Mouse (Mus musculus): ENCODE results near the gene Rab3ip. TPM values are rescaled to one million over a fixed set of nuclear protein-coding genes. Genes with fewer than 3 reads are reported as not detected.

Rab3ip gene
- polyA plus RNA-seq, 1 experiment from 2014 or later, result 42.8 TPM

DNA sequence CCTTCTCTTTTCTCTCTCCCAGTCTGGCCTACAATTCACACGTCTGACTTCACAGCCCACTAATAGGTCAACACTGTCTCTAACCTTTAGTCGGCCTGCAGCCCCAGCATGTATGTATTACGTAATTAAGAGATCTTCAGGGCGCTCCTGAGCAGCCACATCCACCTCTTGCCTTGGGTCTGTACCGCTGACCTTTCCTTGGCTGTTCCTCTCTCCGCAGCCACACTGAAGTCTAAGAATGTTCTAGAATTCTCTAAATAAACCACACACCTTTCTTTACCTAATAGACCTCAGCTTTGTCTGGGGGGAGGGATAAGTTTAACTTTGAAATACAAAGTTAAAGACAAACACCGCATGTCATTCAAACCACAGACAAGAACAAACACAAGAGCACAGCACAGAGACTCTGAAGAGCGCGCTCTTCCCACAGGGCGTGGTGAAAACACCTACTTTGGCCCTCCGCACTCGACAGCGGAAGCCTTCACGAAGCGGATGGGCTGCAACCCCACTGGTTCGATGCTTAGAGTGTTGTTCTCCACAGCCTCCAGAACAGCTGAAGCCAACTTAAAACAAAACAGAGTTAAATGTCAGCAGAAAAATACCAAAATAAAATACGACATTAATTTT, 36.8 kb downstream of the Rab3ip start:
- H3K4me3 ChIP-seq, result no peak overlapping the region
- no peaks in the 10 kb centered on the region for H3K9me3 ChIP-seq
- H3K4me2 ChIP-seq, result no peak overlapping the region
- H3K27ac ChIP-seq, result no peak overlapping the region
- 93% methylated on average over 17 of the region's 17 CpGs for WGBS
- H3K4me1 ChIP-seq, result no peaks in the 10 kb centered on the region
- peaks cover 20% of the 10 kb centered on the region for H3K36me3 ChIP-seq (replicated peaks)
- H3K9ac ChIP-seq, result no peak overlapping the region
- no peaks in the 10 kb centered on the region for H3K27me3 ChIP-seq (replicated peaks)
- ATAC-seq (replicated peaks), result no peak

DNA sequence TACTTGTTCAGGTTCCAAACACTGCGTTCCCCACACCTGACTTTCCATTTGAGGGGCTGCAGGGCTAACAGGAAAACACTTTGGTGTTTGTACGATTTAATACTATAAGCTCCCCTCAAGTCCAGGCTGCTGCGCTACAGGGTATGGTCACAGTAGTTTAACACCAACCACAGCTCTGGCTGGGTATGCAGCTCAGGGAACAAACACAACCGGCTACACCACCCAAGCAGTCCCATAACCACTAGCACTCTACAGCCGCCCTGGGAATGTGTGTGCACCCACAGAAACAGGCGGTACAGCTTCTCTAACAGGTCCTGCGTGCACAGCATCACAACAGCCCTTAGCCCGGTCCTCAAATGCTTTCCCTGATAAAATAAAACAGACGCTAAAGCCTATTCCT, 37.7 kb downstream of the Rab3ip start:
- Histone ChIP-seq H3K4me3 (no peak overlapping the region), H3K4me2 (no peak overlapping the region), H3K4me1 (no peaks in the 10 kb centered on the region), H3K9ac (no peak overlapping the region), H3K36me3 (replicated peaks) (peaks cover 22% of the 10 kb centered on the region), H3K9me3 (no peaks in the 10 kb centered on the region), H3K27me3 (replicated peaks) (no peaks in the 10 kb centered on the region), H3K27ac (no peak overlapping the region)
- 94% methylated on average over 9 of the region's 9 CpGs for WGBS
- no peak for ATAC-seq (replicated peaks)

DNA sequence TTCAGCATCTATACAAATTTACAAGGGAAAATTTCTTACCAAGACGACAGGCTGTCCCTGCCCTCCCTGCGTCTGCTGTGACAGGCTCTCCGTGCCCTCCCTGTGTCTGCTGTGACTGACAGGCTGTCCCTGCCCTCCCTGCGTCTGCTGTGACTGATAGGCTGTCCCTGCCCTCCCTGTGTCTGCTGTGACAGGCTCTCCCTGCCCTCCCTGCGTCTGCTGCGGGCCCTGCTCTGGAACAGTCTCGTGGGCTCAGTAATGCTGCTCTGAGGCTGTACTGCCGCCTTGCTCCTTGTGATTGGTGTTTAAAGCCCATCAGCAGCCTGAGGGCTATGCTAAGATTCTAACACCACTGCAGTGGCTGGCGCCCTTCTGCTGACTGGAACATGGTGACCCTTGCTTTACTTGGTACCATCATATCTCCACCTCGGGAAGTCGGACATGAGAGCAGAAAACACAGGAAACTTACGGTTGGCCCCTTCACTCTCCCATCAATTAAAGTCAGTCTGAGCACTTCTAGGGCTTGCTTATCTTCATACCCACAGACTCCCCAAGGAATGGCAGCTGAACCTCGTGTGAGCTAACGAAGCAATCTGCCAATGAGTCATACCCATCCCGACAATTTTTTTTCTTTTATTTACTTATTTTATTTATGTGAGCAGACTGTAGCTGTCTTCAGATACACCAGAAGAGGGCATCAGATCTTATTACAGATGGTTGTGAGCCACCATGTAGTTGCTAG, 41.5 kb downstream of the Rab3ip start:
- no peak overlapping the region for H3K4me2 ChIP-seq
- H3K4me3 ChIP-seq, result no peak overlapping the region
- H3K27ac ChIP-seq, result no peak overlapping the region
- no peaks in the 10 kb centered on the region for H3K4me1 ChIP-seq
- H3K9me3 ChIP-seq, result no peaks in the 10 kb centered on the region
- ATAC-seq (replicated peaks), result no peak
- no peak overlapping the region for H3K9ac ChIP-seq
- H3K36me3 ChIP-seq (replicated peaks), result peaks cover 24% of the 10 kb centered on the region
- no peaks in the 10 kb centered on the region for H3K27me3 ChIP-seq (replicated peaks)
- WGBS, result 81% methylated on average over 15 of the region's 15 CpGs

DNA sequence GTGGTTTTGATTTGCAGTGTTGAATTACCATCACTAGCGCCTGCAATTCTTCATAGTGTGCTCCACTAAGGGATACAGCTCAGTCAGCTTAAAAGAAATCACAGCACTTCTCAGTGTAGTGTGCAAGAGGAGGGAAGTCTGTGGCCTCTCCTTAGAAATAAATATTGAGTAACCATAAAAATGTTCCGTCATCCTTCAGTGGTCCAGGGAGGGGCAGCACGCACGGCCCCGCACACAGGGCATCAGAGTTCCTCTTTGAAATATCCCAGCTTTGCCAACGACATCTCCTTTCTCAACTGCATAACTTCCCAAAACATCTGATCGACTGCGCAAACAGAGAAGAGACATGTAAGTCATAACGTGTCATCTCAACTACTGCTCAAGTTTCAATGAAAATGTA, 43.8 kb downstream of the Rab3ip start:
- ATAC-seq (replicated peaks), result no peak
- WGBS, result 95% methylated on average over 9 of the region's 9 CpGs

DNA sequence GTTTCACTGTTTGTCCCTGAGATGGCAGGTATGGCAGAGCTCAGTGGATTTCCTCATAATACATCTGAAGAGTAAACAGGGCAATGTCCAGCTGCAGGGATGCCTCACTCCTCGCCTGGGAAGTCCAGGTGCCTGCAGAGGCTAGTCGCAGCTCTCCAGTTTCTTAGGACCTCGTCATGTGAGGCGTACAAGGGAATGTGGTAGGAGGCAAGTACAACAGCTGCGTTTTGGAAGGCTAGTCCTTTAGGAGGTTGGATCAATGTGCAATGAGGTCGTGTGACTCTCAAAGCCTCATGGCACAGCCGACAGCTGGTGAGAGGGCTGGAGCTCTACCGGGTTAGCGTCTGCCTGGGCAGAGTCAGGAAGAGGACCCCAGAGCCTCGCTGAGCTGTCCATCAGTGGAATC, 46.1 kb downstream of the Rab3ip start:
- Histone ChIP-seq H3K36me3 (replicated peaks) (peaks cover 11% of the 10 kb centered on the region), H3K9me3 (no peaks in the 10 kb centered on the region), H3K27ac (no peak overlapping the region), H3K4me1 (no peaks in the 10 kb centered on the region), H3K4me2 (no peak overlapping the region), H3K4me3 (no peak overlapping the region), H3K27me3 (replicated peaks) (no peaks in the 10 kb centered on the region), H3K9ac (no peak overlapping the region)
- WGBS, result 87% methylated on average over 10 of the region's 10 CpGs
- no peak for ATAC-seq (replicated peaks)

More for the DNA sequence above, 43.8 kb downstream of the Rab3ip start:
- H3K4me3 ChIP-seq, result no peak overlapping the region
- H3K4me2 ChIP-seq, result no peak overlapping the region
- H3K4me1 ChIP-seq, result no peaks in the 10 kb centered on the region
- no peaks in the 10 kb centered on the region for H3K9me3 ChIP-seq
- H3K27ac ChIP-seq, result no peak overlapping the region
- H3K9ac ChIP-seq, result no peak overlapping the region
- peaks cover 17% of the 10 kb centered on the region for H3K36me3 ChIP-seq (replicated peaks)
- H3K27me3 ChIP-seq (replicated peaks), result no peaks in the 10 kb centered on the region

DNA sequence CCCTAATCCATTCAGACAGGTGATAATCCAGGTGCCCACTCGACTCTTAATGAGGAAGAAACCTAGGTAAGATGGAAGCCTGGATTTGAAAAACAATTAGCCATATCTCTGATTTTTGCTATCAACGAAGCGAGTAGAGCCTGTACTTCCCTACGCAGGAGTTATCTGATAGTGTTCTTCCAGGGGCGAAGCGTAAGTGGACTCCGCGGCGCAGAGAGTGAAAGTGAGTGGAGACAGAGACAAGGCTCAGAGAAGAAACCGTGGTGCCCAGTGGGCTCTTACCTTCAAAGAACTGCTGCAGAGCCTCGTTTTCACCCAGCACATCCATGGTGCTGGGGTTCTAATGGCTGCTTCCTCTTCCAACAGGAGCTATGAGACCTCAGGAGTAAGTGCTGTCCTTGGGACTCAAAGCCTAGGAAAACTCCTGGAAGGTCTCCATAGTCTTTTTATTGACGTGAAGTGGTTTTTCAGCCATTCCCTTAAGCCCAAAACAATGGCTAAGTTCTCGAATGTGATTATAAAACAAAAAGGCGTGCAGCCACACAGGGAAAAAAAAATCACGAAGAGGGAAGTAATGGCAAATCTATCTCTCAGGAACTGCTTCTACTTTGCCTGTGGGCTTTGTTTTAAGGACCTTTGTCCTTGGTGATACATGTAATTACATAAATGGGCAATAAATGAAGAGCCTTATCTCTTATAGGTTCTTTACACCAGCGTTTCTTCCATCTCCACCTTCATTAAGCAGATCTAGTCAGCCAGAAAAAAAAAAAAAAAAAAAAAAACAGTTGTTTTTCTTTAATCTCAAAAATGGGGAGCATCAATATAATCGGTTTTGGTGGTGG, 54.0 kb downstream of the Rab3ip start, which contains the start of gene Myrfl:
Gene Myrfl, minus strand, starts transcription at position 584 of the 842 bp plus-strand sequence.
- no peak for ATAC-seq (replicated peaks)
- WGBS, result 74% methylated on average over 17 of the region's 17 CpGs

DNA sequence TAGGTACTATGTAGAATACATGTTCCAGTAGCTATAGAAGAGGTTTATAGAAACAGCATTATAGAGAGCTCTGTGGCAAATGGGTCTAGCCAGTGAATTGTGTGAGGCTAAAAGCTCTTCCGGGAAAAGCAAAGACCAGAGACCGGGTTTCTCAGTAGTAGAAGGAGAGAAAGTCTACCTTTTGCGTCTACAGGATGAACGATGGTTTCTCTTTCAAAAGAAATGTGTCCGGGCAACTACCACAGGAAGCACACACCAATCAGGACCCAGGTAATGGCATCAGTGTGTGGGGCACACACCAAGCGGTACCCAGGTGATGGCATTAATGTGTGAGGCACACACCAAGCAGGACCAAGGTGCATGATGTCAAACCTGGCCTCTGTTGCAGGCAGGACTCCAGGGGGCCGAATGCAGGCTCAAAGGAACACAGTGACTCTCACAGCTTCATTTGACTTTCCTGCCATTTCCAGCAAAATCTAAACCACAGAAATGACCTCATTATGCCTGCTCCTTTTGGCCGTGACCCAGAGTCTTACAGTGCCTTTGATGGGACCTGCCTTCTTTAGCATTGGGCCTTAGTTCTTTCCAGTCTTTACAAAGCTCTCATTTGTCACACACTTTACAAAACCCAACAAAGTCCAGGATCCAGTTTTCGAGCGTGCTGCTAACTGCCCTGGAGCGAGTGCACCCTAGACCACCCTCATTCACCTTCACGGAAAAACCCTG, 55.3 kb downstream of the Rab3ip start:
- 88% methylated on average over 12 of the region's 12 CpGs for WGBS
- Histone ChIP-seq H3K4me3 (no peak overlapping the region), H3K9me3 (no peaks in the 10 kb centered on the region), H3K9ac (no peak overlapping the region), H3K27ac (no peak overlapping the region), H3K27me3 (replicated peaks) (no peaks in the 10 kb centered on the region), H3K36me3 (replicated peaks) (no peaks in the 10 kb centered on the region), H3K4me2 (no peak overlapping the region), H3K4me1 (no peaks in the 10 kb centered on the region)
- no peak for ATAC-seq (replicated peaks)

More for the DNA sequence above, 54.0 kb downstream of the Rab3ip start, which contains the start of gene Myrfl:
- no peaks in the 10 kb centered on the region for H3K36me3 ChIP-seq (replicated peaks)
- H3K27me3 ChIP-seq (replicated peaks), result no peaks in the 10 kb centered on the region
- H3K4me1 ChIP-seq, result no peaks in the 10 kb centered on the region
- H3K27ac ChIP-seq, result no peak within 1 kb of the TSS
- no peaks in the 10 kb centered on the region for H3K9me3 ChIP-seq
- H3K4me3 ChIP-seq, result no peak within 1 kb of the TSS
- H3K4me2 ChIP-seq, result no peak within 1 kb of the TSS
- no peak within 1 kb of the TSS for H3K9ac ChIP-seq

DNA sequence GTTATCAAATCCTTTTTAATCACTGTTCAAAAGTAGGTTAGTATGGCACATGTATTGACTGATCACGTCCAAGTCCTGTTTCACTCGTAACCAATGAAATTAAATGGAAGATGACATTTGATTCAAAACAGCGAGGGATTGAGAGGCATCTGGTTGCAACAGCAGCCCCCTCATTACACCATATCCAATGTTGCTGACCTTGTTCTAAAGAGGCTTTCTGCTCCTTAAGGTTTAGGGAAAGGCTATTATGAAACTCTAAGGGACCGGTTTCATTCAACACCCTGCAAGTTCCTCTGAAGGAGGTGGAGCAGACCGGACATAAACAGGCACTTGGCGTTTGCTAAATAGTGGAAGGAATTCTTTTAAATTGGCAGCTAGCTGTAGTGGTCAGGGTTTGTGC, 56.0 kb downstream of the Rab3ip start:
- no peak overlapping the region for H3K27ac ChIP-seq
- no peaks in the 10 kb centered on the region for H3K4me1 ChIP-seq
- H3K9me3 ChIP-seq, result no peaks in the 10 kb centered on the region
- H3K4me2 ChIP-seq, result no peak overlapping the region
- H3K4me3 ChIP-seq, result no peak overlapping the region
- H3K9ac ChIP-seq, result no peak overlapping the region
- ATAC-seq (replicated peaks), result no peak
- WGBS, result 75% methylated on average over 6 of the region's 6 CpGs
- H3K27me3 ChIP-seq (replicated peaks), result no peaks in the 10 kb centered on the region
- H3K36me3 ChIP-seq (replicated peaks), result no peaks in the 10 kb centered on the region

DNA sequence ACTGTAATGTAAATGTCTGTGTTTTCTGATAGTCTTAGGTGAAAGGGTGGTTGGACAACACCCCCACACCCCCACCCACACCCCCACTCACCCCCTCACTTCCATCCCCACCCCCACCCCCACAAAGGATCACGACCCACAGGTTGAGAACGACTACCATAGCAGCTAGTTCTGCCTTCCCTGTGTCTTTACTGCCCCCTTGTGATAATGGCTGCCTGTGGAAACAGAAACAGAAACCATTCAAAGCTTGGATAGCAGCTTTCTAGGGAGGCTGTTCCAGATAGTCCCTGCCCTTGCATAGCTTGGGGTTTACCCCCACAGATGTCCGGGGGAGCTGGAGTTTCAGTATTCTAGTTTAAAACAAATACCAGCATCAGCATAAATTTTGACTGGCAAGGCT, 56.8 kb downstream of the Rab3ip start:
- no peaks in the 10 kb centered on the region for H3K36me3 ChIP-seq (replicated peaks)
- H3K4me3 ChIP-seq, result no peak overlapping the region
- no peaks in the 10 kb centered on the region for H3K27me3 ChIP-seq (replicated peaks)
- no peak overlapping the region for H3K4me2 ChIP-seq
- H3K4me1 ChIP-seq, result no peaks in the 10 kb centered on the region
- WGBS, result 21% methylated on average over 3 of the region's 3 CpGs
- no peak overlapping the region for H3K27ac ChIP-seq
- no peaks in the 10 kb centered on the region for H3K9me3 ChIP-seq
- H3K9ac ChIP-seq, result no peak overlapping the region
- ATAC-seq (replicated peaks), result no peak

DNA sequence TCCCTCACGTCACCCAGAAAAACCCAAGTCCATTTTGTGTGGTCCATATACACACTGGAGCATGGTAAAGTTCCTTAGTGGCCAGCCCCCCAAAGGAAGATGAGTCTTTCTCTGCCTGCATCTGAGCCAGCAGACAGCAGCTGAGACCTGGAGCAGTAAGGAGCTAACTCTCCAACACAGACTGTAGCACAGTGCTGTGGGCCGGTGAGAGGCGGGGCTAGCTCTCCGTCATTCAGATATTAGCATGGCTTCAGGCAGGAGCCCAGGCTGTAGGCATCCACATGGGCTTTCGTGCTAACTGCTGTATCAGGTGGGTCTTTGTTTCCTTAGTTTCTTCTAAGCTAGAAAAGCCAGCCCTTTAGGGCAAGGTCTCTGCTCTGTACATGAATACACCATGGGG, 60.0 kb downstream of the Rab3ip start:
- peak; percentile 67 for ATAC-seq (replicated peaks)
- H3K9me3 ChIP-seq, result no peaks in the 10 kb centered on the region
- H3K4me1 ChIP-seq, result no peaks in the 10 kb centered on the region
- H3K36me3 ChIP-seq (replicated peaks), result no peaks in the 10 kb centered on the region
- WGBS, result 36% methylated on average over 5 of the region's 5 CpGs
- H3K27me3 ChIP-seq (replicated peaks), result no peaks in the 10 kb centered on the region
- H3K9ac ChIP-seq, result no peak overlapping the region
- H3K27ac ChIP-seq, result no peak overlapping the region
- H3K4me2 ChIP-seq, result no peak overlapping the region
- H3K4me3 ChIP-seq, result no peak overlapping the region

DNA sequence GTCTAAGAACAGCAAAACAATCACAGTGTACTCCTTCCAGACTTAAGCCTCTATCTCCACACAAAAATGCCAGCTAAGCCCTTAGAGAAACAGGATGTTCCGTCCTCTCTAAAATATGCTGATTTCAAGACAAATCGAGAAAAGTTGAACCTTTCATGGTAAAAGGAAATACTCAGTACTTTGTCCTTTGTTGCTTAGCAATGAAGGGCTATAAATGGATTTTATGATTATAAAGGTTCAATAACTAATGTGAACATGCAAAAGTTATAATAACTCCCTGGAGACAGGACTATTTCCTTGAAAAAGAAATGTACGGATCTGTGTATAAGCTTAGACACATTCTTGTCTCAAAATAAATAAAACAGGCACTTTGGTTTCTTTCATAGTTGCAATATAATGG, 66.0 kb downstream of the Rab3ip start:
- H3K36me3 ChIP-seq (replicated peaks), result no peaks in the 10 kb centered on the region
- no peak for ATAC-seq (replicated peaks)
- no peaks in the 10 kb centered on the region for H3K4me1 ChIP-seq
- 83% methylated on average over 3 of the region's 3 CpGs for WGBS
- H3K27ac ChIP-seq, result no peak overlapping the region
- no peak overlapping the region for H3K4me3 ChIP-seq
- H3K9me3 ChIP-seq, result no peaks in the 10 kb centered on the region
- H3K9ac ChIP-seq, result no peak overlapping the region
- H3K4me2 ChIP-seq, result no peak overlapping the region
- no peaks in the 10 kb centered on the region for H3K27me3 ChIP-seq (replicated peaks)

DNA sequence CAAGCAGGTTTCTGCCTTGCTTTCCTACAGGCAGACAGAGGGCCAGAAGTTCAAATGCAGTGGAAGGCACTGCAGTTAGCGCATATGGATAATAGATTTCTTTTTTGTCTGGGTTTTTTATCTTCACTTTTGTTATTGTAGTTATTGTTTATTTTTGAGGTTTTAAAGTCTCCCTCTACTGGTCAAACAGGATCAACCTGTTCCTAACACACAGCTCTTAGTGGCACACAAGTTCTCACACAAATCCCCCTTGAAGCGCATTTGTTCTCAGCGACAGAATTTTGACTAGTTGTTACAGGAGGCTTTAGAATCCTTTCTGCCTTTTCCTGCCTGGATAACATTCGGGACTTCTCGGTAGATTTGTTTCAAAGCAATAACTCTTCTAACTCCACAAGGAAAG, 67.0 kb downstream of the Rab3ip start:
- Histone ChIP-seq H3K4me2 (no peak overlapping the region), H3K9me3 (no peaks in the 10 kb centered on the region), H3K9ac (no peak overlapping the region), H3K27ac (no peak overlapping the region), H3K36me3 (replicated peaks) (no peaks in the 10 kb centered on the region), H3K4me3 (no peak overlapping the region), H3K27me3 (replicated peaks) (no peaks in the 10 kb centered on the region), H3K4me1 (no peaks in the 10 kb centered on the region)
- ATAC-seq (replicated peaks), result no peak
- 74% methylated on average over 5 of the region's 5 CpGs for WGBS

All from midbrain, embryonic 15.5 days (tissue).